Mouse (Mus musculus): Measurements from ENCODE around the gene Mcmbp. TPM values are rescaled to one million over a fixed set of nuclear protein-coding genes. Genes with fewer than 3 reads are reported as not detected.
A peak's percentile ranks its signal among the peaks of the same experiment; 100 is the strongest.

Gene Mcmbp
- polyA plus RNA-seq, 1 experiment, result 36.0 TPM

- peaks cover 17% of the 10 kb centered on the region; the same call in 1 of the 2 replicates for H3K4me1 ChIP-seq (ENCODE audit: control insufficient read depth, insufficient read depth, insufficient read length, low read length)
- TF ChIP-seq CTCF (IDR thresholded peaks at IDR 0.05; ENCODE audit: extremely low read depth, insufficient read length, insufficient replicate concordance, low read depth, low read length) (no peak), POLR2A (IDR thresholded peaks at IDR 0.05; ENCODE audit: low read depth, low read length) (no peak)
- peak overlapping the region; percentile 68 for H3K27ac ChIP-seq (ENCODE audit: insufficient read depth, low read depth, low read length)
- H3K27me3 ChIP-seq (ENCODE audit: control insufficient read depth, insufficient read depth, low read length), result no peaks in the 10 kb centered on the region
- peak overlapping the region; percentile 94 for H3K4me3 ChIP-seq (ENCODE audit: low read depth, low read length)
- no peaks in the 10 kb centered on the region for H3K36me3 ChIP-seq (ENCODE audit: control insufficient read depth, insufficient read depth, low read length)
- WGBS, result 2% methylated on average over 73 of the region's 80 CpGs
Measured at GRCm38 (mm10) chr7:128739462-128740277, 625 bp downstream of the Mcmbp start.

- peaks cover 17% of the 10 kb centered on the region; the same call in 1 of the 2 replicates for H3K4me1 ChIP-seq (ENCODE audit: control insufficient read depth, insufficient read depth, insufficient read length, low read length)
- no peak overlapping the region for H3K27ac ChIP-seq (ENCODE audit: insufficient read depth, low read depth, low read length)
- no peaks in the 10 kb centered on the region for H3K27me3 ChIP-seq (ENCODE audit: control insufficient read depth, insufficient read depth, low read length)
- peak overlapping the region; percentile 94 for H3K4me3 ChIP-seq (ENCODE audit: low read depth, low read length)
- WGBS, result under 1% methylated on average over 15 of the region's 15 CpGs
- no peak for TF ChIP-seq POLR2A (IDR thresholded peaks at IDR 0.05; ENCODE audit: low read depth, low read length)
- no peak for TF ChIP-seq CTCF (IDR thresholded peaks at IDR 0.05; ENCODE audit: extremely low read depth, insufficient read length, insufficient replicate concordance, low read depth, low read length)
- no peaks in the 10 kb centered on the region for H3K36me3 ChIP-seq (ENCODE audit: control insufficient read depth, insufficient read depth, low read length)
Measured at GRCm38 (mm10) chr7:128739116-128739461, 1.2 kb downstream of the Mcmbp start.

GRCm38 (mm10) chr7:128738041-128738440 lies 2.3 kb downstream of the Mcmbp start:
- H3K4me3 ChIP-seq (ENCODE audit: low read depth, low read length), result no peak overlapping the region
- H3K27me3 ChIP-seq (ENCODE audit: control insufficient read depth, insufficient read depth, low read length), result no peaks in the 10 kb centered on the region
- peaks cover 17% of the 10 kb centered on the region; the same call in 1 of the 2 replicates for H3K4me1 ChIP-seq (ENCODE audit: control insufficient read depth, insufficient read depth, insufficient read length, low read length)
- H3K27ac ChIP-seq (ENCODE audit: insufficient read depth, low read depth, low read length), result peak overlapping the region; percentile 6; the same call in 1 of the 2 replicates
- no peaks in the 10 kb centered on the region for H3K36me3 ChIP-seq (ENCODE audit: control insufficient read depth, insufficient read depth, low read length)
- no peak for TF ChIP-seq CTCF (IDR thresholded peaks at IDR 0.05; ENCODE audit: extremely low read depth, insufficient read length, insufficient replicate concordance, low read depth, low read length)
- no peak for TF ChIP-seq POLR2A (IDR thresholded peaks at IDR 0.05; ENCODE audit: low read depth, low read length)
- 20% methylated on average over 5 of the region's 5 CpGs for WGBS

- no peak overlapping the region for H3K27ac ChIP-seq (ENCODE audit: insufficient read depth, low read depth, low read length)
- no peak overlapping the region for H3K4me3 ChIP-seq (ENCODE audit: low read depth, low read length)
- no peaks in the 10 kb centered on the region for H3K36me3 ChIP-seq (ENCODE audit: control insufficient read depth, insufficient read depth, low read length)
- TF ChIP-seq CTCF (IDR thresholded peaks at IDR 0.05; ENCODE audit: extremely low read depth, insufficient read length, insufficient replicate concordance, low read depth, low read length), result no peak
- TF ChIP-seq POLR2A (IDR thresholded peaks at IDR 0.05; ENCODE audit: low read depth, low read length), result no peak
- H3K4me1 ChIP-seq (ENCODE audit: control insufficient read depth, insufficient read depth, insufficient read length, low read length), result peaks cover 8% of the 10 kb centered on the region; the same call in 1 of the 2 replicates
- H3K27me3 ChIP-seq (ENCODE audit: control insufficient read depth, insufficient read depth, low read length), result no peaks in the 10 kb centered on the region
- WGBS, result 26% methylated on average over 2 of the region's 2 CpGs
Measured at GRCm38 (mm10) chr7:128731585-128731984, 8.7 kb downstream of the Mcmbp start.

- WGBS, result 68% methylated on average over 10 of the region's 10 CpGs
- no peak overlapping the region for H3K27ac ChIP-seq (ENCODE audit: insufficient read depth, low read depth, low read length)
- no peaks in the 10 kb centered on the region for H3K27me3 ChIP-seq (ENCODE audit: control insufficient read depth, insufficient read depth, low read length)
- peaks cover 2% of the 10 kb centered on the region; the same call in 1 of the 2 replicates for H3K4me1 ChIP-seq (ENCODE audit: control insufficient read depth, insufficient read depth, insufficient read length, low read length)
- TF ChIP-seq CTCF (IDR thresholded peaks at IDR 0.05; ENCODE audit: extremely low read depth, insufficient read length, insufficient replicate concordance, low read depth, low read length) (no peak), POLR2A (IDR thresholded peaks at IDR 0.05; ENCODE audit: low read depth, low read length) (no peak)
- H3K4me3 ChIP-seq (ENCODE audit: low read depth, low read length), result no peak overlapping the region
- peaks cover 6% of the 10 kb centered on the region for H3K36me3 ChIP-seq (ENCODE audit: control insufficient read depth, insufficient read depth, low read length)
Measured at GRCm38 (mm10) chr7:128728738-128729137, 11.6 kb downstream of the Mcmbp start.

- WGBS, result 77% methylated on average over 5 of the region's 5 CpGs
Measured at GRCm38 (mm10) chr7:128727701-128728100, 12.6 kb downstream of the Mcmbp start.

GRCm38 (mm10) chr7:128726999-128727398 lies 13.3 kb downstream of the Mcmbp start:
- WGBS, result 91% methylated on average over 10 of the region's 10 CpGs
- TF ChIP-seq POLR2A (IDR thresholded peaks at IDR 0.05; ENCODE audit: low read depth, low read length), result no peak
- no peak for TF ChIP-seq CTCF (IDR thresholded peaks at IDR 0.05; ENCODE audit: extremely low read depth, insufficient read length, insufficient replicate concordance, low read depth, low read length)
- Histone ChIP-seq H3K36me3 (ENCODE audit: control insufficient read depth, insufficient read depth, low read length) (peaks cover 14% of the 10 kb centered on the region), H3K27me3 (ENCODE audit: control insufficient read depth, insufficient read depth, low read length) (no peaks in the 10 kb centered on the region), H3K4me3 (ENCODE audit: low read depth, low read length) (no peak overlapping the region), H3K4me1 (ENCODE audit: control insufficient read depth, insufficient read depth, insufficient read length, low read length) (peaks cover 2% of the 10 kb centered on the region; the same call in 1 of the 2 replicates), H3K27ac (ENCODE audit: insufficient read depth, low read depth, low read length) (no peak overlapping the region)

More at GRCm38 (mm10) chr7:128727701-128728100, 12.6 kb downstream of the Mcmbp start:
- TF ChIP-seq CTCF (IDR thresholded peaks at IDR 0.05; ENCODE audit: extremely low read depth, insufficient read length, insufficient replicate concordance, low read depth, low read length) (no peak), POLR2A (IDR thresholded peaks at IDR 0.05; ENCODE audit: low read depth, low read length) (no peak)
- peaks cover 2% of the 10 kb centered on the region; the same call in 1 of the 2 replicates for H3K4me1 ChIP-seq (ENCODE audit: control insufficient read depth, insufficient read depth, insufficient read length, low read length)
- no peaks in the 10 kb centered on the region for H3K27me3 ChIP-seq (ENCODE audit: control insufficient read depth, insufficient read depth, low read length)
- H3K36me3 ChIP-seq (ENCODE audit: control insufficient read depth, insufficient read depth, low read length), result peaks cover 12% of the 10 kb centered on the region
- H3K27ac ChIP-seq (ENCODE audit: insufficient read depth, low read depth, low read length), result no peak overlapping the region
- H3K4me3 ChIP-seq (ENCODE audit: low read depth, low read length), result no peak overlapping the region
